Mouse (Mus musculus) induced T-regulatory cell, adult 2 months (primary cell): ENCODE results near the gene Bbs9.
"Not testable (repeated sequence)": the region's sequence is repeated elsewhere in the genome, so short reads cannot be mapped to it uniquely, and the experiment has no call there.

Source experiments
- DNase-seq: peaks from one replicate; pipeline ENCODE4 v3.0.0-alpha.2; 2012; ENCODE audit warnings: low read depth

The Bbs9 gene

GRCm38 (mm10) chr9:22849212-22849611 lies 373.7 kb downstream of the Bbs9 start:
- DNase-seq: no peak

- DNase-seq: not testable (repeated sequence)
These were observed 393.6 kb downstream of the Bbs9 start for GRCm38 (mm10) chr9:22869147-22869546.

GRCm38 (mm10) chr9:22870661-22871060 lies 395.1 kb downstream of the Bbs9 start:
- DNase-seq: no peak

- no peak for DNase-seq
These were observed 399.7 kb downstream of the Bbs9 start for GRCm38 (mm10) chr9:22875231-22875630.

GRCm38 (mm10) chr9:22879266-22879665 lies 403.8 kb downstream of the Bbs9 start:
- no peak for DNase-seq

- DNase-seq: no peak
These were observed 410.8 kb downstream of the Bbs9 start for GRCm38 (mm10) chr9:22886351-22886750.

- DNase-seq: no peak
These were observed 429.9 kb downstream of the Bbs9 start for GRCm38 (mm10) chr9:22905434-22905833.

- peak; percentile 3 for DNase-seq
These were observed 441.3 kb downstream of the Bbs9 start for GRCm38 (mm10) chr9:22916808-22917207.

GRCm38 (mm10) chr9:22935645-22936044 lies 460.1 kb downstream of the Bbs9 start:
- no peak for DNase-seq
